Mouse (Mus musculus): ENCODE measurements at regions not wholly inside any gene's neighbourhood (a gene's known extent, or its start where the extent isn't known, plus 50 kb on each side); places are given as distances from the start of the nearest gene placed in this dataset.
"Not testable (repeated sequence)": the region's sequence is repeated elsewhere in the genome, so short reads cannot be mapped to it uniquely, and the experiment has no call there.

- no peak for DNase-seq
These were observed 496.2 kb upstream of the Fam160b2 start for GRCm38 (mm10) chr14:71095661-71096422.

GRCm38 (mm10) chr14:71092626-71093326 lies 493.1 kb upstream of the Fam160b2 start:
- peak; percentile 34 for DNase-seq

- DNase-seq, result no peak
These were observed 486.1 kb upstream of the Fam160b2 start for GRCm38 (mm10) chr14:71085721-71086120.

GRCm38 (mm10) chr14:71082327-71082726 lies 482.7 kb upstream of the Fam160b2 start:
- no peak for DNase-seq

GRCm38 (mm10) chr14:71075671-71076070 lies 476.0 kb upstream of the Fam160b2 start:
- no peak for DNase-seq

GRCm38 (mm10) chr14:71074019-71074418 lies 474.4 kb upstream of the Fam160b2 start:
- no peak for DNase-seq

GRCm38 (mm10) chr14:71065669-71066068 lies 466.0 kb upstream of the Fam160b2 start:
- DNase-seq, result no peak

- DNase-seq, result no peak
These were observed 457.0 kb upstream of the Fam160b2 start for GRCm38 (mm10) chr14:71056601-71057000.

GRCm38 (mm10) chr14:71055480-71055879 lies 455.8 kb upstream of the Fam160b2 start:
- no peak for DNase-seq

GRCm38 (mm10) chr14:71053788-71054641 lies 454.4 kb upstream of the Fam160b2 start:
- DNase-seq, result no peak

GRCm38 (mm10) chr14:71047096-71047495 lies 447.5 kb upstream of the Fam160b2 start:
- no peak for DNase-seq

GRCm38 (mm10) chr14:71043879-71044770 lies 444.5 kb upstream of the Fam160b2 start:
- DNase-seq, result not testable (repeated sequence)

GRCm38 (mm10) chr14:71036620-71037019 lies 437.0 kb upstream of the Fam160b2 start:
- no peak for DNase-seq

GRCm38 (mm10) chr14:71033586-71033985 lies 434.0 kb upstream of the Fam160b2 start:
- DNase-seq, result no peak

- DNase-seq, result no peak
These were observed 430.7 kb upstream of the Fam160b2 start for GRCm38 (mm10) chr14:71030164-71030880.

Data from cerebellum, adult 8-10 months (tissue).